Mouse (Mus musculus): ENCODE measurements around the gene Tbc1d10b. TPM values are rescaled to one million over a fixed set of nuclear protein-coding genes. Genes with fewer than 3 reads are reported as not detected.
A peak's percentile ranks its signal among the peaks of the same experiment; 100 is the strongest.
"Not testable (repeated sequence)": the region's sequence is repeated elsewhere in the genome, so short reads cannot be mapped to it uniquely, and the experiment has no call there.

The Tbc1d10b gene
- 10 to 100 TPM; 29.1 to 34.3 (median 32.1) TPM for total RNA-seq (2022)

DNA sequence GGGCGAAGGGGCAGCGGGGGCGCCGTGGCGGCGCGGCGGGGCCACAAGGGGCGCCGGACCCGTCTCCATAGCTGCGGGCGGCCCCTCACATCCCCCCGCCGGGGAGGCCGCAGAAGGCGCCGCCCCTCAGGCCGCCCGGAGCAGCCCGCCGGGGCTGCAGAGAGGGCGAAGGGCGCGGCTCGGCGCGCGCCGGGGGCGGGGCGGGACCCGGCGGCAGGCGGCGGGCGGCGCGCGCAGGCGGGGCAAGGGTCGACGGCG, at the start of gene Tbc1d10b:
Tbc1d10b (minus strand) TSS at position 174 of the 258 bp plus-strand sequence.
- peak in 1 of 2 experiments; percentile 23 for DNase-seq (ENCODE audit: low spot score in 2 of 2)

DNA sequence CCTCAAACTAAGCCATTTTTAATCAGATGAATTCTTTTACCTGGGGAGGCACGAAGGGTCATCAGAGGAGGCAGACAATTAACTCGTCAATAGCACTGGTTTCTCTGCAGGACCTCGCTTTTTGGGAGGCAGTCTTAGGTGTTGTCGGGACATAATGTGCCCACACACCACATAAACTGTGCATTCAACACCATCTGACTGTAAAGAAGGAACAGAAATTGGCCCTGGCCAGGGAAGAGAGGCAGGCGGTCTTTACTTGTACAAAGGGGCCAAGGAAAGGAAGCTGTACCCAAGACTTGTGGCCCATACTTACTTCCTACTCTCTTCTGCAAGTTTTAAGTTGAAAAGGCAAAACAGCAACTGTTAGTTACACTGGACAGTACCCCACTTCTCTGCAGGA, 48.2 kb upstream of the Tbc1d10b start:
- no peak for DNase-seq (ENCODE audit: low spot score in 2 of 2)

DNA sequence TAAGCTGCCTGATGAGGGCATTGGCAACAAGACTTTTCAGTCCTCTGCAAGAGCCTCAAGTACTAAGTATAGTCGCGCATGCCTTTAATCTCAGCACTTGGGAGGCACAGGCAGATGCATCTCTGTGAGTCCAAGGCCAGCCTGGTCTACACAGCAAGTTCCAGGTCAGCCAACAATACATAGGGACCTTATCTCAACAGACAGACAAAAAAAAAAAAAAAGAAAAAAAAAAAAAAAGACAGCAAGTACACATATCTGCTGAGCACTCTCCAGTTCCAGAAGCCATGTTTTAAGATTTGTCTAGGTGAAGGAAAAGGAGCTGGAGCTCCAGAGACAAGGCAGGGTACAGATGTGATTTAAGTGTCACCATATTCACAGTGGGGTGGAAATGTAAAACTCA, 47.7 kb upstream of the Tbc1d10b start:
- no peak for DNase-seq (ENCODE audit: low spot score in 2 of 2)

DNA sequence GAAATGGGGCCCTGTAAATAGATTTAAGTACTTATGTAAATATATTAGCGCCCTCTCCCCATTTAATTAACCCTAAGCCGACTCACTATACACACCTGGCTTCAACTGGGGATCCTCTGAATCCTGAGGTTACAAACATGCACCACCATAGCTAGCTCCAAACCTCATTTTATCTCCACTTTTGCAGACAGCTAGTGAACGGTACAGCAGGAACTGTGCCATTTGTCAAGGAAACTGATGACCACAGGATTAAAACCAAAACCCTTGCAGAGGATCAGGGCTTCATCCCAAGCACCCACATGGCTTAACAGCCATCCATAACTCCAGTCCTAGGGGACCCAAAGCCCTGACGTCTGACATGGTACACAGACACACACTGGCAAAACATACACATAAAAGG, 46.7 kb upstream of the Tbc1d10b start:
- no peak for DNase-seq (ENCODE audit: low spot score in 2 of 2)

DNA sequence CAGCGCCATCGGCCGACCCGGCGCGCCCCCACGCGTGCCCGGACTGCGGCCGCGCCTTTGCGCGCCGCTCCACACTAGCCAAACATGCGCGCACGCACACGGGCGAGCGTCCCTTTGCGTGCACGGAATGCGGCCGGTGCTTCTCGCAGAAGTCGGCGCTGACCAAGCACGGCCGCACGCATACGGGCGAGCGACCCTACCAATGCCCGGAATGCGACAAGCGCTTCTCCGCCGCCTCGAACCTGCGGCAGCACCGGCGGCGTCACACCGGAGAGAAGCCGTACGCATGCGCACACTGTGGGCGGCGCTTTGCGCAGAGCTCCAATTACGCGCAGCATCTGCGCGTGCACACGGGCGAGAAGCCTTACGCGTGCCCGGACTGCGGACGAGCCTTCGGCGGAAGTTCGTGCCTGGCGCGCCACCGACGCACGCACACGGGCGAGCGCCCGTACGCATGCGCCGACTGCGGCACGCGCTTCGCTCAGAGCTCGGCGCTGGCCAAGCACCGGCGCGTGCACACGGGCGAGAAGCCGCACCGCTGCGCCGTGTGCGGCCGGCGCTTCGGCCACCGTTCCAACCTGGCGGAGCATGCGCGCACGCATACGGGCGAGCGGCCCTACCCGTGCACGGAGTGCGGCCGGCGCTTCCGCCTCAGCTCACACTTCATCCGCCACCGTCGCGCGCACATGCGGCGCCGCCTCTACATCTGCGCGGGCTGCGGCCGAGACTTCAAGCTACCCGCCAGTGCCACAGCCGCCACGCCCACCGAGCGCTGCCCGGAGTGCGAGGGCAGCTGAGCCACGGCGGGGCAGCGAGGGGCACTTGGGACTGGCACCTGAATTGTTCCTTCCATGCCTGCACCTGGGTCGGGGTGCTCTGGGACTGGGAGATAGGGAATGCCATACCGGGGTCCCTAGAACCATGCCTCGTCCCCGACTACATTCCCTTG, 45.8 kb upstream of the Tbc1d10b start:
- peak; percentile 85 to 93 for DNase-seq (ENCODE audit: low spot score in 2 of 2)

DNA sequence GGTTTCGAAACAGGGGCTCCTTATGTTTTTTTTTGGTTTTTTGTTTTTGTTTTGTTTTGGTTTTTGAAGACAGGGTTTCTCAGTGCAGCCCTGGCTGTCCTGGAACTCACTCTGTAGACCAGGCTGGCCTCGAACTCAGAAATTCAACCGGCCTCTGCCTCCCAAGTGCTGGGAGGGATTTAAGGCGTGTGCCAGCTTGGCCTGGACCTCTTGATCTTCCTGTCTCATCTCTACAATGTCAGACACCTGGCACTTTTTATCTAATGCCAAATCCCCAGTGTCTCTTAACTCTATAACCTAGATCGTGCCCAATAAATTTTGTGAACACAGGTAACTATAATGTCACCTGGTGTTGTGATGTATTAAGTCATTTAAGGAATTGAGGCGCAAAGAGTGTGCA, 45.1 kb upstream of the Tbc1d10b start:
- DNase-seq (ENCODE audit: low spot score in 2 of 2), result no peak

DNA sequence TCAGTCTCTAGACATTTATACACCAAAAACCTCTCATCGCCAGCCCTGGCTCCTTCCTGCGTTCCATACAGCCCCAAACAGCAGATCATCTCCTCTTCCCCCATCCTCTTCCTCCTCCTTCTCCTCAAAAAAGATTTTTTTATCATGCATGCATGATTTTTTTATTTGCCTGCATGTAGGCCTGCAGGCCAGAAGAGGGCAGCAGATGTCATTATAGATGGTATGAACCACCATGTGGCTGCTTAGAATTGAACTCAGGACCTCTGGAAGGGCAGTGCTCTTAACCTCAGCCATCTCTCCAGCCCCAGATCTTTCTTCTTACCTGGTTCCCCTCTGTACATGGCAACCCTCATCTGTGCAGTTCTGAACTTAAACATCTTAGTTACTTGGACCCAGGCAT, 44.1 kb upstream of the Tbc1d10b start:
- no peak for DNase-seq (ENCODE audit: low spot score in 2 of 2)

DNA sequence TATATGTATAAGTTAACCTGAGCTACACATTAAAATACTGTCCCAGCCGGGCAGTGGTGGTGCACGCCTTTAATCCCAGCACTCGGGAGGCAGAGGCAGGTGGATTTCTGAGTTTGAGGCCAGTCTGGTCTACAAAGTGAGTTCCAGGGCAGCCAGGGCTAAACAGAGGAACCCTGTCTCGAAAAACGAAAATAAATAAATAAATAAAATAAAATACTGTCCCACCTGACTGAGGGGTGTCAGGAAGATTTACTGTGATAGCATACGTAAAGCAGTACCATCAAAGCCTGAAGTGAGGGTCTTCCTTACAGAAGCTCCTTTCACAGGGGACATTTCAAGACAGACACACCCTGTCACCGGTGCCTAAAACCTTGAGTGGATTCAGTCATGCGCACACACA, 42.2 kb upstream of the Tbc1d10b start:
- DNase-seq (ENCODE audit: low spot score in 2 of 2), result not testable (repeated sequence)

DNA sequence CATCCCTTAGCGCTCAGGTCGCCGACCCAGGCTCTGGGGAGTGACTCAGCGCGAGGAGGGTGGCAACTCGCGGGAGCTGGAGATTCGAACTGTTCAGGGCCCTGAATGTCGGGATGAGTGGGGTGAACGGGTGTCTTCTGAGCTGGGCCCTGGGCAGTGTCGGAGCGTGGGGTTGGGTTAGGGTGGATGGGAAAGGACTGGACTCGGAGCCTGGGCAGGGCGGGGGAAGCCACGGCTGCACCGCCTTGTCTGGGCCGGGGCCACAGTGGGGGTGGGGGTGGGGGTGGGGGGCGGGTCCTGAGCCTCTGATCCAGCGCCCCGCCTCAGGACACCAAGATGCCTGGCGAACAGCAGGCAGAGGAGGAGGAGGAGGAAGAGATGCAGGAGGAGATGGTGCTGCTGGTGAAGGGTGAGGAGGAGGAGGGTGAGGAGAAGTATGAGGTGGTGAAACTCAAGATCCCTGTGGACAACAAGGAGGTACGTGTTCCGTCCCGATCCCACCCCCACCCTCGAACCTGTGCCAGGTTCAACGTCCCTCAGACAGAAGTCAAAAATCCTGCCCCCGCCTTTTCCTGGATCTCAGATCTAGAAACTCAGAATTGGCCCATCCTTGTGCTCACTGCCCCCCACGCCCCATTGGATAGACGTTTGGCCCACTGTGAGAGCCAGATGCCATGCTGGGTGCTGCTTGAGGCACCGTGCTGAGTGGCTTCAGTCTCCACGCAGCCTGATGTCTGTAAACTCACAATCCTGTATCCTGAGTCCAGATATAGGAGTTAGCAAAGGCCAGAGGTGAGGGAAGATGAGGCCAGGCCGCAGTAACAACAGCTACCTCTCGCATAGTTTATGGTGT, 36.6 kb upstream of the Tbc1d10b start:
- DNase-seq (ENCODE audit: low spot score in 2 of 2), result no peak

DNA sequence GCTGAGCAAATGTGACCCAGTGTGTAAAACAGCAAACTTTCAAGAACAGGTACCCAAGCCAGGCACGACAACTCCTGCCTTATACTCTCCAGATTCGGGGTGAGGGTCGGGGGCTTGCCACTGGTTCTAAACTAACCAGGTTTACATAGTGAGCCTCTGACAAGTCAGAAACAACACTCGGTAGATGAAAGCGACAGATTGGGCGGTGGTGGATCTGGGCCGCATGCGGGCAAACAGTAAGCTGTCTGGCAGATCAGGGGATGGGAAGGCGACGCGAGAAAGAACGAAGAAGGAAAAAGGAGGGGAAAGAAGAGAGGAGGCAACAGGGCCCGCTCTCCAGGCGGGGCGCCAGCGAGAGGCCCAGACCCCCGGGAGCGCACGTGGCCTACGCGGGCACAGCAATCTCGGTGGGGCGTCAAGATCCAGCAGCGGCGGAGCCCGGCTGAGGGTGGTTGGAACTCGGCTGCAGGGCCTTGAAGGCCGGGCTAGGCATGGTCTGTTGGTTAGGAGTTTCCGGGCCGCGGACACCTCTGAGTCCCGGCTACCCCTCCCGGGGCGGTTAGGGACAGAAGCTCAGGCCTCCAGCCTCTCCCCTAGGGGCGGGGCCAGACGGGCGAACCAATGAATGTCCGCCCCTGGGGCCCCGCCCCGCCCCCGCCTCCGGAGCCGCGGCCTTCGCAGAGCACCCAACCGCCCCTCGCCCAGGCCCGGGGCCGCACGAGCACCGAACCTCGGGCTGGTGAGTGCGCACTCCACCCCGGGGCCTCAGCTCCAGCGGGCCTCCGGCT, 35.8 kb upstream of the Tbc1d10b start, which contains the start of gene Zfp771:
Zfp771 (plus strand) TSS at position 405 of the 788 bp plus-strand sequence.
- peak; percentile 94 to 96 for DNase-seq (ENCODE audit: low spot score in 2 of 2)

DNA sequence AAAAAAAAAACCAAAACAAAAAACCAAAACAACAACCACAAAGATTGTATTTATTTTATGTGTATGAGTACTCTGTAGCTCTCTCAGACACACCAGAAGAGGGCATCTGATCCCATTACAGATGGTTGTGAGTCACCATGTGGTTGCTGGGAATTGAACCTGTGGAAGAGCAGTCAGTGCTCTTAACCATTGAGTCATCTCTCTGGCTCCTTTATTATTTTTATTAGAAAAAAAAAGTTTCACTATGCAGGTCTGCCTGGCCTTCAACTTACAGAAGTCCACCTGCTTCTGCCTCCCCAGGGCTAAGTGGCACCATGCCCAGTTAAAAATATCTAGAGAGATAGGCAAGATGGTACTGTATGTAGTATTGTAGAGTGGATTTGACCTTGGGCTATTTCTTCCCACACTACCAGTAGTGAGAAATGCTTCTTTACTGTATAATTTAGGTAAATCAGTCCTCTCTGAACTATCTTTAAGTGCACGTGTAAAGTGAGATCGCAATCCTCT, 35.1 kb upstream of the Tbc1d10b start:
- DNase-seq (ENCODE audit: low spot score in 2 of 2), result no peak

DNA sequence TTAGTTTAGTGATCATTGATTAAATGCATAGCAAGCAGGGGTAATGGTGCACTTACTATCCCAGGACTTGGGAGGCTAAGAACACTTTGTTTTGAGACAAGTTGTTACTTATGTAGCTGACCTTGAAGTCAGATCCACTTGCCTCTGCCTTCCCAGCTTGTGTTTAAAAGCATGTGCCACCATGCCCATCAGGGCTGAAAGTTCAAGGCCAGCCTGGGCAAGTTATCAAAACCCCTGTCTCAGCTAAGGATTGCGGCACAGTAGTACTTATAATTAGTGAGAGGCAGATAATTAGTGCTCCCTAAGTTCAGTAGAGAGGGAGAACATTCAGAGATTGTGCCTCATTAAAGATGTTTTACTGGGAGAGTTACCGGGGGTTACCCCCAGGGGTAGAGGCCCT, 26.5 kb upstream of the Tbc1d10b start:
- no peak for DNase-seq (ENCODE audit: low spot score in 2 of 2)

DNA sequence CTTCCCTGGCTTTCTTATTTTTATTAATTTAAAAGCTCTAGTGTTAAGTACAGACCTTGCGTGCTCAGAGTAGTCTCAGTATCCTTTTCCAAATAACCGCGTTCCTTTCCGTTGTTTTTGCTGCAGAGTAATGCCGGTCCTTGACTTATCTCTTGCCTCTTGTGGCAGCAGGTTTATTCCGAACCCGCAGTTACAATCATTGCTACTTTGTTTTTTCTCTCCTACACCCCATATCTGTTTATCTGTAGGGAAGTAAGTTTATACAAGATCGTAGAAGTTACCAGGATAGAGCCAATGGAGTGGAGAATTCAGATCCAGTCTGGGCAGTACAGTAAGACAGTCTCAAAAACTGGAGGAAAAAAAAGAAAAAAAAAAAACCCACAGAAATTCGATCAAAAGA, 25.5 kb upstream of the Tbc1d10b start:
- DNase-seq (ENCODE audit: low spot score in 2 of 2), result no peak

DNA sequence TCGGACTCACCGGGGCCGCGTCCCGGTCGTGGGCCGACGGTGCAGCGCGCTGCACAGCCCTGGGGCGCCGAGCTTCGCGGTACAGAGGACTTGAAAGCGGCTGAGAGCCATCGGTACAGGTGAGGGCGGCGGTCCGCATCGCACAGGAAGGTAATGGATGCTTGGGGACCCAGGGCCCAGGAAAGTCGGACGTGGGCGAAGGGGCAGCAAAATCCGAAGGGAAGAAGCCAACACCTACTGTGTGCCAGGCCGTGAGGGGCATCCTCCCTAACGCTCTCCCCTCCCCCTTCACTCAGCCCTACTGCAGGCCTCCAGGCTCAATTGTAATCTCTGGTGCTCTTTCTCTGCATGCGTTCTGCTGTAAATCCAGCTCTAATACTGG, 25.1 kb upstream of the Tbc1d10b start:
- no peak for DNase-seq (ENCODE audit: low spot score in 2 of 2)

DNA sequence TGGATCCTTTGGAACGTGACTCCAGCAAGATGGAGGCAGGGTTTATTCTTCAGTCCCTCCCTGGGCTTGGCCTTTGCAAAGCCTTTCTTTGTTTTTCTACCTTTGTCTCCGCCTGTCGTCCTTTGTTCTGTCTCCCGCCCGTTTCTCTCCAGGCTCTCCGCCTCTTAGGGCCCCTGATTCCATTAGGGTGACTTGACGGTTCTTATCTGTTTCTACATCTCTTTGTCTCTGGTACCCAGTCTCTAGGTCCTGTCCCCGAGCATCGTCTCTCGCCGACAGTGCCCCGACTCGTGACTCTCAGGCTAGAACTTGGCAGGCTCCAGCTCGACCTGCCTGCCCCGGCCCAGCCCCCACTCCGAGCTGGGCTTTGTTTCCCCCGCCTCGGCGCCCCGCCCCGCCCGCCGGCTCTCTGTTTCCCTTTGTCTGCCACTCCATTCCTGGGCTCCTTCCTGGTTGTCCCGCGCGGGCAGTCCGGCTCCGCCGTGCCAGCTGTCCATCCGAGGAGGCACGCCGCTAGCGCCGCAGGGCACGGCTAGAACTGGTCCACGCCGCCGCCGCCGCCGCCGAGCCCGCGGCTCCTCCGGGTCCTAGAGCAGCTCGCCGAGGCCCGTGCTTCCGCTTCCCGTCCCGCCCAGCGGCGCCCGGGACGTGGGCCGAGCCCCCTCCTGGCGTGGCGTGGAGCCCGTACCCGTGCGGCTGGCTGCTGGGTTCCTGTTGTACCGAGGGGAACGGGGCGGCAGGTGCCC, 24.5 kb upstream of the Tbc1d10b start, which contains the start of the genes Zfp553 and Sept1:
Zfp553 (plus strand) TSS at position 440 of the 746 bp plus-strand sequence.
Sept1 (minus strand) TSS at position 509 of the 746 bp plus-strand sequence.
- DNase-seq (ENCODE audit: low spot score in 2 of 2), result peak; percentile 59 to 67

DNA sequence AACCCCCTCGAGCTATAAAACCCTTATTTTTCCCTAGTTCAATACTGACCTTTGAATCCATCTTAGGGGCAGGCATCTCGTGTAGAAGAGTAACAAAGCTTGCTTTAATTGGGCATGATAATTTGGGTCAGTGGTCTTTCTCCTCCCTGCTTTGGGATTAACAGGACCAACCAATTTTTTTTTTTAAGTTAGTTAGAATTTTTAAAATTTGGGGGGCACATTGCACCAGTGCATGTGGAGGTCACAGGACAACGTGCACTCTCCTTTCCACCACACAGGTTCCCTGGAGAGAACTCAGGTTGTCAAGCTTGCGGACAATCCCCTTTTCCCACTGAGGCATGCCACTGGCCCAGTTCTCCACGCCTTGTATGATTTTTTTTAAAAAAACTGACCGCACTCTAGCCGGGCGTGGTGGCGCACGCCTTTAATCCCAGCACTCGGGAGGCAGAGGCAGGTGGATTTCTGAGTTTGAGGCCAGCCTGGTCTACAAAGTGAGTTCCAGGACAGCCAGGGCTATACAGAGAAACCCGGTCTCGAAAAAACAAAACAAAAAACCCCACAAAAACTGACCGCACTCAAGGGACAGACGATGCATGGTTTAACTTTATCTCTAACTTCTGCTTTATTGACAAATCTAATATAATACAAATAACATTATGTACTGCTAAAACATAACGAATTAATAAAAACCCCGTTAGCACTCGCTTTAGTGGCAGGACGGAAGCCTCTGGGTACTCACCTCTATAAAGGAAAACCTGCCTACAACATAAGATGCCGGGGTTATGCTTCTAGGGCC, 23.8 kb upstream of the Tbc1d10b start:
- no peak for DNase-seq (ENCODE audit: low spot score in 2 of 2)

DNA sequence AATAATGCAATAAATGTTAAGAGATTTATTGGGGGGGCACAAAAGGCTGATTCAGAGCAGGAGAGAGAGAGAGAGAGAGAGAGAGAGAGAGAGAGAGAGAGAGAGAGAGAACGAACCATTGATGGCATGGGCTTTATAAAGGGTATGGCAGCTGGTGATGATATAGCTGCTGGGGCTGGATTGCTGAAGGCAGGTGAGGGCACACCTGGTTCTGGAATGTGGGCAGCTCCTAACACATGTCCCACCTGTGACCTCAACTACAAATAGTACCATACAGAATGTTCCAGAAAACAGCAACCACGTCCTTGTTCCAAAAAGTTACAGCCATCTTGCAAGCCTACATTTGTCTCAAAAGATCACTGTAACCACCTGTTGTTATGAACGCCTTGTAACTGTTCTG, 23.1 kb upstream of the Tbc1d10b start:
- no peak for DNase-seq (ENCODE audit: low spot score in 2 of 2)

DNA sequence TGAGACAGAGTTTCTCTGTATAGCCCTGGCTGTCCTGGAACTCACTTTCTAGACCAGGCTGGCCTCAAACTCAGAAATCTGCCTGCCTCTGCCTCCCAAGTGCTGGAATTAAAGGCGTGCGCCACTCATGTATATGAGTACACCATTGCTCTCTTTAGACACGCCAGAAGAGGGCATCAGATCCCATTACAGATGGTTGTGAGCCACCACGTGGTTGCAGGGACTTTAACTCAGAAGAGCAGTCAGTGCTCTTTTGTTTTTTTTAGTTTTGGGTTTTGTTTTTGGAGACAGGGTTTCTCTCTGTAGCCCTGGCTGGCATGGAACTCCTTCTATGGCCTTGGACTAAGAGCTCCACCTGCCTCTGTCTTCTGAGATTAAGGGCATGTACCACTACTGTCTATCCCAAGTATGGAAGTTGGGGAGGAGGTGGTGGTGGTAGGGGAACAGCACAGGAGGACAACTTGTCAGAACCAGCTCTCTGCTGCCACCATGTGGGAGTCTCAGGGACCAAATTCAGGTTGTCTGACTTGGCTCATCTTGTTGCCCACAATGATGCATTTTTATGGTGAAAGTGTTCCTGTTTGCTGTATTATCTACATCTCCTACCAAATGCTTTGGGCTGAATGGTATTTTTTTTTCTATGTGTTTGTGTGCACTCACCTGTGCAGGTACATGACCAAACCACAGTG, 20.5 kb upstream of the Tbc1d10b start:
- DNase-seq (ENCODE audit: low spot score in 2 of 2), result peak in 1 of 2 experiments; percentile 64
